Mouse (Mus musculus): ENCODE data around the gene Cux2.

GRCm38 (mm10) chr5:121938065-121938849 is 111.6 kb downstream of the Cux2 start:
- TF ChIP-seq CTCF (IDR thresholded peaks at IDR 0.05), result no peak
- TF ChIP-seq EP300 (IDR thresholded peaks at IDR 0.05), result no peak
